Mouse (Mus musculus): ENCODE results near the gene Otx2.

- TF ChIP-seq CTCF (IDR thresholded peaks at IDR 0.05; ENCODE audit: low read depth, low read length) (no peak), POLR2A (IDR thresholded peaks at IDR 0.05; ENCODE audit: borderline replicate concordance, low read depth, low read length) (no peak)
Measured at GRCm38 (mm10) chr14:48722763-48723162, 49.1 kb upstream of the Otx2 start.
